Mouse (Mus musculus): Measurements from ENCODE around the gene Hist1h4k. TPM values are rescaled to one million over a fixed set of nuclear protein-coding genes. Genes with fewer than 3 reads are reported as not detected.
A peak's percentile ranks its signal among the peaks of the same experiment; 100 is the strongest.
"Not testable (repeated sequence)": the region's sequence is repeated elsewhere in the genome, so short reads cannot be mapped to it uniquely, and the experiment has no call there.

Gene Hist1h4k
- total and polyA plus RNA-seq, 2 experiments from 2014 or later, result 1.6 to 998 TPM

DNA sequence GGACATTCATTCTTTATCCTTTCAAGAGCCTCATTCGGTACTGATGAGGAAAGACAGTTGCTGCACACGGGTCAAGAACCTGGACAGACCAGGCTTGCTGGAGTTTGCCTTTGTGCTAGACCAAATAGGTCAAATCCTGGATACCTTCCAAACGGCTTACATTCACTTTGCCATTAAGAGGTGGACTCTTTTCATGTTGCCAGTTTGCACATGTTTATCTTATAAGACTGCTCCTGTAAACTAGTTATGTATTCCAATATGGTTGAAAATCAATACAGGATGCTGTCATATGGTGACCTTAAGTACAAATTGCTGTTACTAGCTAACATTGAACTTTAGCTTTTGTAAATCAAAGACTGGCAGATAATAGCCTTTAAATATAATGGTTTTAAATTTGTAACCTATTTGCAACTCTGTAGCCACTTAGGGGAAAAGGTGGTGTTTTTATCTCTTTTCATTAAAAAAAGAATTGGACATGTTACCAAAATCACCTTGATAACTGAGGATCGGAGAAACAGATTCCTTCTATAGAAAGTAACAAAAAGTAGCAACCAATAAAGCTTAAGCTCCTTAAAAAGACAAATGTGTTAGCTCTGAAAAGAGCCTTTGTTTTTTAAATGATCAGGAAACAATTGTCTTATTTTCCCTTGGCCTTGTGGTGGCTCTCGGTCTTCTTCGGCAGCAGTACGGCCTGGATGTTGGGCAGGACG lies 36.0 kb upstream of the Hist1h4k start:
- ATAC-seq (no peak), DNase-seq (ENCODE audit: low spot score) (peak; percentile 33)
- peak overlapping the region; percentile 73; the same call in 1 of the 2 replicates for H3K27ac ChIP-seq
- no peaks in the 10 kb centered on the region for H3K27me3 ChIP-seq (ENCODE audit: insufficient read depth, low read length)
- peak overlapping the region; percentile 54 for H3K4me2 ChIP-seq (ENCODE audit: low read depth, low read length)
- H3K4me3 ChIP-seq (ENCODE audit: low read length), result peak overlapping the region; percentile 31
- no peak for TF ChIP-seq CTCF (IDR thresholded peaks at IDR 0.05; ENCODE audit: low read depth)
- 0 out of 2 replicates have a peak overlapping the region, but pooled peaks have one; percentile 35 for H3K9ac ChIP-seq (replicated peaks; ENCODE audit: low read length)
- H3K9me3 ChIP-seq (ENCODE audit: low read length), result no peaks in the 10 kb centered on the region
- H3K4me1 ChIP-seq (ENCODE audit: insufficient read depth, low read length), result peaks cover 3% of the 10 kb centered on the region; the same call in 1 of the 2 replicates
- no peaks in the 10 kb centered on the region for H3K36me3 ChIP-seq (ENCODE audit: insufficient read depth, low read length)
- WGBS, result 3% methylated on average over 8 of the region's 8 CpGs

- WGBS, result 24% methylated on average over 6 of the region's 6 CpGs
- no peak for TF ChIP-seq CTCF (IDR thresholded peaks at IDR 0.05; ENCODE audit: low read depth)
- H3K4me3 ChIP-seq (ENCODE audit: low read length), result no peak overlapping the region
- no peaks in the 10 kb centered on the region for H3K9me3 ChIP-seq (ENCODE audit: low read length)
- peaks cover 9% of the 10 kb centered on the region; the same call in 1 of the 2 replicates for H3K4me1 ChIP-seq (ENCODE audit: insufficient read depth, low read length)
- no peak for DNase-seq (ENCODE audit: low spot score)
- H3K27ac ChIP-seq, result peak overlapping the region; percentile 18; the same call in 1 of the 2 replicates
- H3K9ac ChIP-seq (replicated peaks; ENCODE audit: low read length), result no peak overlapping the region
- H3K36me3 ChIP-seq (ENCODE audit: insufficient read depth, low read length), result no peaks in the 10 kb centered on the region
- no peak for ATAC-seq
- H3K4me2 ChIP-seq (ENCODE audit: low read depth, low read length), result no peak overlapping the region; the same call in 1 of the 2 replicates
- H3K27me3 ChIP-seq (ENCODE audit: insufficient read depth, low read length), result no peaks in the 10 kb centered on the region
Measured at GRCm38 (mm10) chr13:21784311-21784710, 34.0 kb upstream of the Hist1h4k start.

- H3K9me3 ChIP-seq (ENCODE audit: low read length), result no peaks in the 10 kb centered on the region
- peak overlapping the region; percentile 34 for H3K4me3 ChIP-seq (ENCODE audit: low read length)
- H3K27ac ChIP-seq, result peak overlapping the region; percentile 18; the same call in 1 of the 2 replicates
- peaks cover 9% of the 10 kb centered on the region; the same call in 1 of the 2 replicates for H3K4me1 ChIP-seq (ENCODE audit: insufficient read depth, low read length)
- DNase-seq (ENCODE audit: low spot score), result peak; percentile 72
- H3K4me2 ChIP-seq (ENCODE audit: low read depth, low read length), result peak overlapping the region; percentile 68
- H3K27me3 ChIP-seq (ENCODE audit: insufficient read depth, low read length), result no peaks in the 10 kb centered on the region
- TF ChIP-seq CTCF (IDR thresholded peaks at IDR 0.05; ENCODE audit: low read depth), result no peak
- ATAC-seq, result no peak
- WGBS, result 3% methylated on average over 9 of the region's 9 CpGs
- no peaks in the 10 kb centered on the region for H3K36me3 ChIP-seq (ENCODE audit: insufficient read depth, low read length)
- H3K9ac ChIP-seq (replicated peaks; ENCODE audit: low read length), result peak overlapping the region; percentile 33; the same call in 1 of the 2 replicates
Measured at GRCm38 (mm10) chr13:21783734-21784161, 33.4 kb upstream of the Hist1h4k start.

- no peak for TF ChIP-seq CTCF (IDR thresholded peaks at IDR 0.05; ENCODE audit: low read depth)
- ATAC-seq, result peak; percentile 77
- Histone ChIP-seq H3K4me1 (ENCODE audit: insufficient read depth, low read length) (peaks cover 9% of the 10 kb centered on the region; the same call in 1 of the 2 replicates), H3K27ac (peak within 1 kb of the TSS; percentile 67), H3K36me3 (ENCODE audit: insufficient read depth, low read length) (no peaks in the 10 kb centered on the region), H3K9ac (replicated peaks; ENCODE audit: low read length) (peak within 1 kb of the TSS; percentile 57), H3K9me3 (ENCODE audit: low read length) (no peaks in the 10 kb centered on the region), H3K4me2 (ENCODE audit: low read depth, low read length) (peak within 1 kb of the TSS; percentile 68), H3K4me3 (ENCODE audit: low read length) (peak within 1 kb of the TSS; percentile 34), H3K27me3 (ENCODE audit: insufficient read depth, low read length) (no peaks in the 10 kb centered on the region)
- WGBS, result 1% methylated on average over 13 of the region's 20 CpGs
- DNase-seq (ENCODE audit: low spot score), result peak; percentile 90
Measured at GRCm38 (mm10) chr13:21783255-21783617, 32.9 kb upstream of the Hist1h4k start, which contains the start of gene Hist1h3i. Gene Hist1h3i (minus strand): TSS chr13:21783370.

DNA sequence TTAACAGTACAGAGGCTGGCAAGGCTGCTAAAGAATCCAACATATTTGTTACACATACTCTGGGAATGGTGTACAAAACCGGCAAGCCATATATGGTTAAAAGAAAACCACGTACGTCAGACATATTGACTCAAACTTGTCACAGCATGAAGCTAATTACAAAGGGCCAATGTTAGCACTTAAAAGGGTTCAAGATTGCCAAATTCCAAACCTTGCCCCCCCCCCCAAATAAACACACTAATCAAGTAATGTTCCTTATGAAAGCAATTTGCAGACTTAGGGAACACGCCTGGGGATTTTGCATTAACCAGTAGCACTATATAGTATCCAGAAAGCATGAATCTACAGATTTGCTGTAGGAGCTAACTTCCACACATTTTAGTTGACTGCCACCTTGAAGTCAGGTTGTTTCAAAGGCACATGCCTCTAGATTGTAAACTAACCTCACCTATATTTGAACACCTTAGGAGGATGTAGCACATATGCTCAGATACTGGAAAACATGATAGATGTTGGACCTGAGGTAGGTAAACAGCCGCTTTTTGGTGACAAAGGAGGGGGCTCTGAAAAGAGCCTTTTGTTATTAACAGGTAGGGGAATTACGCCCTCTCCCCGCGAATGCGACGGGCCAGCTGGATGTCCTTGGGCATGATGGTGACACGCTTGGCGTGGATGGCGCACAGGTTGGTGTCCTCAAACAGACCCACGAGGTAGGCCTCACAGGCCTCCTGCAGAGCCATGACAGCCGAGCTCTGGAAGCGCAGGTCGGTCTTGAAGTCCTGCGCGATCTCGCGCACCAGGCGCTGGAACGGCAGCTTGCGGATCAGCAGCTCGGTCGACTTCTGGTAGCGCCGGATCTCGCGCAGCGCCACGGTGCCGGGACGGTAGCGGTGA lies 32.3 kb upstream of the Hist1h4k start:
- Histone ChIP-seq H3K4me3 (ENCODE audit: low read length) (peak overlapping the region; percentile 34), H3K4me2 (ENCODE audit: low read depth, low read length) (peak overlapping the region; percentile 68), H3K27ac (peak overlapping the region; percentile 67), H3K9ac (replicated peaks; ENCODE audit: low read length) (peak overlapping the region; percentile 57)
- H3K27me3 ChIP-seq (ENCODE audit: insufficient read depth, low read length); H3K36me3 ChIP-seq (ENCODE audit: insufficient read depth, low read length); H3K9me3 ChIP-seq (ENCODE audit: low read length); ATAC-seq; H3K4me1 ChIP-seq (ENCODE audit: insufficient read depth, low read length): not testable (repeated sequence)
- WGBS, result 2% methylated on average over 14 of the region's 35 CpGs
- peak; percentile 20 for DNase-seq (ENCODE audit: low spot score)

- Histone ChIP-seq H3K27ac (no peak overlapping the region), H3K4me2 (ENCODE audit: low read depth, low read length) (no peak overlapping the region), H3K9ac (replicated peaks; ENCODE audit: low read length) (no peak overlapping the region), H3K9me3 (ENCODE audit: low read length) (no peaks in the 10 kb centered on the region), H3K27me3 (ENCODE audit: insufficient read depth, low read length) (no peaks in the 10 kb centered on the region), H3K4me1 (ENCODE audit: insufficient read depth, low read length) (peaks cover 9% of the 10 kb centered on the region; the same call in 1 of the 2 replicates), H3K4me3 (ENCODE audit: low read length) (no peak overlapping the region), H3K36me3 (ENCODE audit: insufficient read depth, low read length) (no peaks in the 10 kb centered on the region)
- 98% methylated on average over 1 of the region's 1 CpGs for WGBS
- no peak for ATAC-seq
- no peak for DNase-seq (ENCODE audit: low spot score)
- no peak for TF ChIP-seq CTCF (IDR thresholded peaks at IDR 0.05; ENCODE audit: low read depth)
Measured at GRCm38 (mm10) chr13:21781639-21782038, 31.3 kb upstream of the Hist1h4k start.
